Mouse (Mus musculus) ZHBTc4 (cell line): Measurements from ENCODE around the gene Ptp4a2.
"Not testable (repeated sequence)": the region's sequence is repeated elsewhere in the genome, so short reads cannot be mapped to it uniquely, and the experiment has no call there.

Experiments
- DNase-seq: peaks from one replicate; pipeline ENCODE4 v3.0.0-alpha.2; 2011; ENCODE audit warnings: low read depth, low spot score

The Ptp4a2 gene

GRCm38 (mm10) chr4:129884041-129884930, 73.3 kb downstream of the Ptp4a2 start:
- DNase-seq, result peak; percentile 89

GRCm38 (mm10) chr4:129889661-129890060, 78.6 kb downstream of the Ptp4a2 start:
- DNase-seq, result peak; percentile 64

- peak; percentile 77 for DNase-seq
These were observed 79.1 kb downstream of the Ptp4a2 start for GRCm38 (mm10) chr4:129890094-129890493.

GRCm38 (mm10) chr4:129894861-129895260, 83.8 kb downstream of the Ptp4a2 start:
- no peak for DNase-seq

- not testable (repeated sequence) for DNase-seq
These were observed 87.8 kb downstream of the Ptp4a2 start for GRCm38 (mm10) chr4:129898815-129899214.
